Comparison of ENCODE assay signal across 8 mouse cellular contexts in genomic region chr1:97661406-97662241, GRCm38 (mm10). TPM values are rescaled to one million over a fixed set of nuclear protein-coding genes. Genes with fewer than 3 reads are reported as not detected.
DNase-seq lines count a peak whose midpoint lies in the region; ATAC-seq lines count a peak whose summit lies in the region.

Gene D1Ertd622e, minus strand, starts transcription at chr1:97662074.

- no peaks in the 10 kb centered on the region for H3K9me3 ChIP-seq in hindbrain, embryonic 12.5 days (replicated peaks)

- DNase-seq in R1 (ENCODE audit: low read depth, low spot score) = peak; percentile 66
- DNase-seq in cerebellum, postnatal 10 days = peak; percentile 88 to 92
- peak; percentile 55 to 69 for DNase-seq in frontal cortex, postnatal 14 days (ENCODE audit: low spot score in 2 of 2)
- DNase-seq in layer of hippocampus, postnatal 36 days = peak; percentile 85 to 87
- peak; percentile 85 for DNase-seq in lung, postnatal 36 days
- DNase-seq in retina, postnatal 1 day = peak; percentile 92
- DNase-seq in thymus, postnatal 4 days = peak; percentile 83

- no peaks in the 10 kb centered on the region for H3K27me3 ChIP-seq in hindbrain, embryonic 12.5 days

- H3K4me1 ChIP-seq in hindbrain, embryonic 12.5 days = peaks cover 24% of the 10 kb centered on the region

- peak within 1 kb of the TSS; percentile 97 for H3K27ac ChIP-seq in hindbrain, embryonic 12.5 days

- under 1% methylated on average over 80 of the region's 106 CpGs for WGBS in hindbrain, embryonic 12.5 days

- peak; percentile 94 for ATAC-seq in hindbrain, embryonic 12.5 days (ENCODE audit: low FRiP score)

- H3K4me2 ChIP-seq in hindbrain, embryonic 12.5 days (replicated peaks) = peak within 1 kb of the TSS; percentile 73

- no peaks in the 10 kb centered on the region for H3K36me3 ChIP-seq in hindbrain, embryonic 12.5 days

- peak within 1 kb of the TSS; percentile 91 for H3K4me3 ChIP-seq in hindbrain, embryonic 12.5 days

- H3K9ac ChIP-seq in hindbrain, embryonic 12.5 days = peak within 1 kb of the TSS; percentile 92

RNA-seq across cellular contexts. Expression of gene D1Ertd622e, which starts in this region (rescaled TPM):
- 34.0 and 37.8 TPM in 2 replicates for polyA plus RNA-seq in hindbrain, embryonic 12.5 days (2016; fragmentation: Nextera tagmentation; extraction: Ambion mirVana)
- total RNA-seq in layer of hippocampus, postnatal 36 days (2021) = 10 to 100 TPM; 49.1 to 50.7 TPM

Comparison
In these comparisons a context has a peak if more than half of its experiments do, and no peak if none do; other contexts are left out.
1. Peak in every context shown above with its lines: DNase-seq, ATAC-seq, H3K4me3 ChIP-seq and H3K27ac ChIP-seq.